Mouse (Mus musculus) megakaryocyte, adult 5-6 weeks (primary cell): ENCODE measurements at regions not wholly inside any gene's neighbourhood (a gene's known extent, or its start where the extent isn't known, plus 50 kb on each side); places are given as distances from the start of the nearest gene placed in this dataset.

ENCODE experiments used
- ATAC-seq: 2 replicates; pipeline ENCODE4 v1.8.0; 2016; ENCODE audit warnings: mild to moderate bottlenecking, inconsistent platforms; ENCODE audit not compliant: poor library complexity, severe bottlenecking

DNA sequence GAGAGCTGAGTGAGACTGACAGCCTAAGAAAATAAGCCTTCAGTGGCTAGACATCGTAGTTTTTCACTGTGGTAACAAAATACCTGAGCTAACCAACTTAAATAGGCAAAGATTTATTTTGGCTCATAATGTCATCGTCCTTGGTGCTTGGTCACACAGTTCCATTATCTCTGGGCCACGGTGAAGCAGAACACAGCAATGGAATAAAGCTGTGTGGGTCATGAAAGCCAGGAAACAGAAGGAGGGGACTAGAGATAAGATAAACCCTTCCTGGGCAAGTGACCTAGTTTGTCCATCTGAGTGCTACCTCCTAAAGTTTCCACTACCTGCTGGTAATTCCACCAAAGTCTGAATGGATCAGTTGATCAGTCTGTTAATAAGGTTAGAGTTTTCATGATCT, 134.8 kb upstream of the Gm5129 start:
- ATAC-seq: no peak

DNA sequence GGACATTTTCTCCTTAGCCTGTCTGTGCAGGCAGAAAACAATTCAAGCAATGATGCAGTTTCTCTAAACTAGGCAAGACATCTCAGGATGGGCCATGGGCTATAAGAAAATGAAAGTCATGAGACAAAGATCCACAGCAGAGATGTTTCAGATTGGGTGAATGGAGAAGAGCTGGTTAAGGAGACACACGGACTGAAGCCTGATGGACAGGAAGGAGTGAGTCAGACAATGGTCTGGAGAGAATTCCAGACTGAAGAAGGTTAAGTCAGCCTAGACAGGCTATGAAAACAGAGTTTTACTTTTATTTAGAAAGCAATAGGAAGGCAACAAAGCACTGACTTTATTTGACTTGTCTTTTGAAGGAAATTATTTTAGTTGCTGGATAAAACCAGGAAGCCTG, 137.5 kb upstream of the Il6 start:
- no peak for ATAC-seq

DNA sequence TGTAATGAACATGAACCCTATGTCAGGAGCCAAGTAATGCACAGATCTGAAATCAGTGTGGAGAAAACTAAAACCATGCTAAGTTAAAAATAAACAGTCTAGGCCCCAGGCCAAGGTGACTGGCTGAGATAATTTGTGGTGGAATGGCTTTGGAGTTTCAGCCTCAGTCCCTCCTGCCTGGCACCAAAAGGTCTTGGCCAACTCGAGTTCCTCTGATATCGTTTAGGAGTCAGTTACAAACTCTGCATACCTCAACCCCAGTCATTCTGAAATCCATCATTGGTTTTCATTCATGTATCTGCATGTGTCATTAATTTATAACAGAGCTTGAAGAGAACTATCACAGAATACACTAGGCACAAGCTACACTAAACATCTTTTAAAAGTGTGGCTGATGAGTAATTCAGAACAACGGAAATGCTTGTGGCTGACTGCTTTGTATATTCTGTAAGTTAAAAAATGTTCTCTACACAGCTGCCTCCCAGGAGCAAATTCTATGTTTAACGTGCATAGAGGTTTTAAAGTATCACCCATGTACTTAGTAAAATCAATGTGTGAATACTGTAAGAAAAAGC, 125.6 kb upstream of the Il6 start:
- no peak for ATAC-seq

DNA sequence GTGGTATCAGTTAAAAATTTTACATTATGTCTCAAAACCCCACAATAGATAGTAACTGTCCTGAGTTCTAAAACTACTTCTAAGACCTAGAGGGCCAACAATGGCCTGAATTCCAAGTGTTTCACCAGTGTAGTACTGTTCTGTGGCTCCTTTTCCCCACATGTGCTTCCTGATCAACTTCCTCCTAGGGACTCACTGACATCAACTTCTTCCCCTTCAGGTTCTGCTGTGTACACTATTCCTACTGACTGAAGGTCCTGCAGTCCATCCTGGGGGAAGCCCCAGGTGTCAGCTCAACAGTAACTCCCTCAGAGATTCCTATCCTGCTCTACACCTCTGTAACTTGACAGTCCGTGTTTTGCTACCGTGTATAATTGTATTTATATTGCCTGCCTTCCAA, 120.6 kb upstream of the Il6 start:
- no peak for ATAC-seq

DNA sequence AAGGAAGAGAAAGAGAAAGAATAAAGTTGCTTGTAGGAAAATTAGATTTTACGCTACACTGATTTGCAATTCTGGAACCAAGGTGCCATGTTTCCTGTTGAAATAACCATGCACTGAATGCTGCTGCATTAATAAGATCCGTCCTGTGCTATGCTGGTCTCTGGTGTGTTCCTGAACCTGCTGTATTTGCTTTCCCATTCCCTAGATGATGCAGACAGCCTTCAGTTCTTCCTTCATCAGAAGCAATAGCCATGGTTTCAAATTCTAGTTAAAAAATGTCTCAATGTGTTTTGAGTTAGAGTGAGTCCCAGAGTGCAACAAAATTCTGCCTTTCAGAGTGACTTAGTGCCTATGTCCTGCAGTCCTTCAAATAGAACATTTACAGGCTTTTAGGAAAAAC, 120.1 kb upstream of the Il6 start:
- ATAC-seq: no peak

DNA sequence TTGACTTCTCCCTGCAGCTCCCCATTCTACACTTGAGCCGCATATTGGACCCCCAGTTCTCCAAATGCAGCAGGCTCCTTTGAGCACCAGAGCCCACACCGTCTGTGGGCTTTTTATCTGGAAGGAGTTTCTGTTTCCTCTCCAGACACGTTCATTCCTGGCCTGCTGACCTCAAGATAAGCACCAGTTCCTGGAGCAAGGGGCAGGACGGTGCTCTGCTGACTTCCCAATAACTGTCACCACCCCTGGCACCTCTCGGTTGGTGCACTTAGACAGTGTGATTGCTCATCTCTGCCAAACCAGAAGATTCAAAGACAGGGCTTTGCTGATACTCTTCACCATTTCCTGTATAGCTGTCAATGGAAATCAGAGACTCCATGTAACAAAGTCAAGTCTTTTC, 119.1 kb upstream of the Il6 start:
- ATAC-seq: no peak

DNA sequence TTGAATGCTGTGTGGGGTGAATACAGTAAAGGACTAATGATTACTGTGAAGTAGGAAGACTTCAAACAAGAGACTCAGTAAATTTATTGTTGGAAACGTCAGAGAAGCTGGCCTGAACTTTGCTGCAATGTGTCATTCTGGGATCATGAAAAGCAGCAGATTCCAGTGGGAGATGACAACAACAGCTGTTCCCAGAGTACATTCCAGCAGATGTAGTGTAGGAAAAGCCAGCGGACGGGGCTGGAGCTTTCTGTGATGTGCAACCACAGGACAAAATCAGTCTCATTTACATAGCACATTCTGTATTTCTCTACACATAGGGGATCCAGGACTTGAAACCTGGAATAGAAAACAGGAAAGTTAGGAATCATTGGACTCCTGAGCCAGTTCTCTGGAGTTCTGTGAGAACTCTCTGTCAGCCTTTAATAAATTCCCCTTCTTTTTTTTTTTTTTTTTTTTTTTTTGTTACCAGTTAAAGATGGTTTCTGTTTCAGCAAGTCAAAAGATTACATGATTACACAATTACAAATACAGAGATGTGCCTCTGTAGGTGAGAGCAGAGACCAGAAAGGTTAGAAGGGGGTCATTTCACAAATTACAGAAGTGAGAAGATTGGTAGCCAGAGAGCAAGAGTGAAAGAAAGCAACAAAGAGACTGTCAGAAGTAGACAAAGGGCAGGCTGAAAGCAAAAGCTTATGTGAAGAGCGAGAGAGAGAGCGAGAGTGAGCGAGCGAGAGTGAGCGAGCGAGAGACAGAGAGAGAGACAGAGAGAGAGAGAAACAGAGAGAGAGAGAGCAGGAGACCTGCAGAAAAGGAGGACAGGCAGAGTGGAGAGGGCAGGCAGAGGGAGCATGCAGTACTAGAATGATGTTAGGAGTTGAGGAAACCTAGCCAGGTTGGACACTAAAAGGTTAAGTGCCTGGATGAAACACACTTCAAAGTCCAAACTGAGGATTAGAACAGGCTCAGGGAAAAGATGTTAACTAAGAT, 118.0 kb upstream of the Il6 start:
- ATAC-seq: no peak

DNA sequence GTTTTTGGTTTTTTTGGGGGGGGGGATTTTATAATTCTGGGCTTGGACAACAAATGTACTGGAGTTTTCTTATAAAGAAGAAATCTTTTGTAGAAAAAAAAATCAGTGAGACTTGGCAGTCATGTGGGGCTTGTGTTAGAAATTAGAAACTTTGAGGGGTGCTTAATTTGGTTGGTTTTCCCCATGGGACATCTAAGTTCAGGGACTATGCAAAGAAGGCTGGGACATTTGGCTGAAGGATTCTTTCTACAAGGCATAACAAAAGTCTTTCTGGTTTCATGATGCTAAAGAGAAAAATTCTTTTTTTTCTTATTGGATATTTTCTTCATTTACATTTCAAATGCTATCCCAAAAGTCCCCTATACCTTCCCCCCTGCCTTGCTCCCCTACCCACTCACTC, 115.3 kb upstream of the Il6 start:
- no peak for ATAC-seq

DNA sequence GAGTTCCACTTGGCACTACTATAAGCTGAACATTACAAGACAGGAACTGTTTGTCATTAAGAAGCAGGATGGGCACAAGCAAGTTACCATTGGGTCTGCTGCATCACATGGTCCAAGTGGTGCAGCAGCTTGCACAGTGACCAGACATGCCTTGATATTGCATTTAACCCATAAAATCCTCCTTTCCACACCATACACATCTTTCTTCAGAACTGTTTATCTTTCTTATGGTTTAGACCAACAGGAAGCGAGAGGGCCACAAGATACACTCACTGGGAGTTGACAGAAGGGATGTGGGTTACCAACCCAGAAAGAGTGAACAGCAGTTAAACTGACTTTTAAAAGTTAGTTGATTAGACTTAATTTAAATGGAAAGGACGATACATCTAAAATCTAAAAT, 111.2 kb upstream of the Il6 start:
- ATAC-seq: peak; percentile 64

DNA sequence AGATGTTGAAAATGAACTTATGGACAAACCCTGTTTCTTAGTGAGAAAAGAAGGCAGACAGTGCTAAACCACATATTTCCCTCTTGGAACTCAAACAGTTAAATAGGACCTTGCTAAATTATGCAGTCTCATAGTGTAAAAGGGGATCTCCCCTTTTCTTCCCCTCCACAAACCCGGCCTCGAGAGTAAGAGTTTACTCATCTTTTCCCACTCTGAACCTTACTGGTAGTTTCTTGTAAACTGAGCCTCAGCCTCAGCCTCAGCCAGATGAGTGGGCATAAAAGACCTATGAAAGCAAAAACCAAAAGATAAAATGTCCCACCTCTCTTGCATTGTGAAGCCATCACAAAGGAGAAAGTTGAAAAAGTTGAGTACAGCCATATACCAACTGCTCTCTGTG, 92.6 kb upstream of the Il6 start:
- no peak for ATAC-seq

DNA sequence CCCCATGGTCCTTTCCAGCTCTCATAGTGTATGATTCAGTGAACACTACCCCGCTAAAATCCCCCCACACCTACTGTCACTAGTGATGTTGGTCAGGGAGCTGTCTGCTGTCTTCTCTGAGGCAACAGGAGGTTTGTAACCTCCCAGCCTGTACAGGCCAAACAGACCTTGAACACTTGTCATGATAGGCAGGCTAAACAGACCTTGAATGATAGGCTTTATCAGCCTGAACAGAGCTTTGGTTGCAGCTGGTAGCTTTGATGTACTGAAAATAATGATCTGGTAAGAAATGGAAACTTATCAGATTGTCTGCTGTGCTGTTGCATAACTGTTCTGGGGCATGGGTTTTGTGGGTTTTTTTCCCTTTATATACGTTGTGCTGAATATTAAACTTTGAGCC, 87.4 kb upstream of the Il6 start:
- 0 out of 2 replicates have a peak, but pooled peaks have one; percentile 33 for ATAC-seq

DNA sequence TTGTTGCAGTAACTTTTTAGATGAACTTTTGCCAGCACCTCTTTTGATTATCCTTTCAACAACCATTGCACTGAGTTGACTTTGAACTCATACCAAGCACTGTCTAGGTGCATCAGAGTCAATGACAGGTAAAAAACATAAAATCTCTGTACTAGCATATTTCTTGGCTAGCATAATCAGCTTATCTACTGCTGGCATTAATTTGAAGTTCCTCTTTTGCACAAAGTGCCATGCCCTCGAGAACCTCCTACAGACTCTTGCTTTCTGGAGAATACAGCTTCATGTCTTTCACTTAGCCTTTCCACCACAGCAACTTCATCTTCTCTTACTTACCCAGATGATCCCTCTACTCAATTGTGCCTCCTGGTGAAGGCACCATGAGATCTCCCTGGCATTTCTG, 85.3 kb upstream of the Il6 start:
- no peak for ATAC-seq

DNA sequence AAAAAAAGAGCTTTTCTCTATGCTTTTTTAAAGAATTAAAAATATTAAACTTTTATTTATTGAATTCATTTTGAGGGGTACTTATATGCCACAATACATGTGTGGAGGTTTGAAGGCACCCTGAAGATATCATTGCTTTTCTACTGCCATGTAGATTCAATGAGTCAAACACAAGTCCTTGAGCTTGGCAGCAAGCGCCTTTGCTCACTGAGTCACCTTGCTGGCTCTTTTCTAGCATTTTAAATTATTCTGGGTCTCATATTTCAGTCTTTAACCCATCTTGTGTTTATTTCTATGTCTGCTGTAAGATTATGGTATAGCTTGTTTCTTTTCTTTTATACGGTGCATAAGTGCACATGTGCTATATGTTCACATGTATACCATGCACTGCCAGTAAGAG, 83.5 kb upstream of the Il6 start:
- ATAC-seq: no peak

DNA sequence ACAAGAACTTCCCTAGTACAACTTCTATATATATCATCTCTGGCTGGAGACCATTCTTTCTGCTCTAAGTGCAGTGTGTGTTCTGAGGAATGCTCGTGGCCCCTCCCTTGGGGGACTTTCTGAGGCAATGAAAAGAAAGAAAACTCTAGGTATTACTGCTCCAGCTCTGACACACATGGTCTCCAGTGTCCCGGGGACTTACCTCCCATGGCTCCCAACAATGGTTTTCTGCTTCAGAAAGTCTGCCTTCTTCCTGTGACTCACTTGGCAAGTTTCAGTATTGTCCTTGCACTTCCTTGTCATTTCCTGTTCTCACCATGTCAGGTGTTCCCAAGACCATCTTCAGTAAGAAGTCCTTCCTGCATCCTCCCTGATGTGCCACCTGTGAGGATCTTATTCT, 65.7 kb upstream of the Il6 start:
- ATAC-seq: peak; percentile 25

DNA sequence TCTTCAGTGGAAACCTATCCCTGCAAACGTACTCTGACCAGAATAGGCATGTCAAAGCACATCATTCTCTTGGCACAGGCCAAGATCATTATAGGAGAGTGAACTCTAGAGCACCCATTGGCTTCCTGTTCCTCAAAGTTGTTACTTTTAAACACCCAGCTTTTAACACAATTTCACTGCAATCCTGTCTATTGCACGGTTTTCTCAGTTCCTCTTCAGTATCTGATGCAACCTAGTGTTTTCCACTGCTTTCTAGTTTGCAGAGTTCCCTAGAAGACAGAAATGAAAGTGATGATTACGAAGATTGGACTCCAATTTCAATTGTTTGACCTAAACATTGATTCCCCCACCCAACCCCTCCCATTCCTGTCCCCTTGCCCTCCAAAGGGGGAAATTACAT, 64.8 kb upstream of the Il6 start:
- peak; percentile 82 for ATAC-seq

DNA sequence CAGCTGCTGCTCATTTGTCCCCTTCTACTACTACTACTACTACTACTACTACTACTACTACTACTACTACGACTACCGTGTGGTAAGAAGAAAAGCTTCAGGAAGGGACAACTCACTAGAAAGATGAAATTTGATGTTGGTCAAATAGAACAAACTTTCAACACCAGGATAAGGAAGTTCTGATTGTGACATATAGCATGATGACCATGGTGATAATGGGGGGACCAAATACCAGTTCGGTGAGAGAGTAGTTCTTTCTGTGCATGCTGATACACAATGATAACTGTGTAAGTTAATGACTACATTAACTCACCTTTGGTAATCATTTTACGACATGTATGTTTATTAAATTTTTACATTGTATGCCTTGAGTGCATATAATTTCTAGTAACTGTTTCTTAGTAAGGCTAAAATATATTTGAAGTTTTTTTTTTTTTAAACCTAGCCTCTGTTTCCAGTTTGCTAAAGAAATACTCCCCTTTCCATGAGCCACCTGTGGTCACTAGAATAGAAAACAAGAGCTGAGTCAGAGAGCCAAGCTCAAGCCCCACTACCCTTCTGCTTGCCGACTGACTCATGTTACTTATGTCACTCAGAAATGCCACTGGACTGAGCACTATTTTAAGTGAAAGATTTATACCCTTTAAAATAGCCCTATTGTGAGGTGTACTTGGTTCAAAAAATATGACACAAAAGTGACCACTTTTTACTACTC, 62.3 kb upstream of the Il6 start:
- ATAC-seq: peak; percentile 41

DNA sequence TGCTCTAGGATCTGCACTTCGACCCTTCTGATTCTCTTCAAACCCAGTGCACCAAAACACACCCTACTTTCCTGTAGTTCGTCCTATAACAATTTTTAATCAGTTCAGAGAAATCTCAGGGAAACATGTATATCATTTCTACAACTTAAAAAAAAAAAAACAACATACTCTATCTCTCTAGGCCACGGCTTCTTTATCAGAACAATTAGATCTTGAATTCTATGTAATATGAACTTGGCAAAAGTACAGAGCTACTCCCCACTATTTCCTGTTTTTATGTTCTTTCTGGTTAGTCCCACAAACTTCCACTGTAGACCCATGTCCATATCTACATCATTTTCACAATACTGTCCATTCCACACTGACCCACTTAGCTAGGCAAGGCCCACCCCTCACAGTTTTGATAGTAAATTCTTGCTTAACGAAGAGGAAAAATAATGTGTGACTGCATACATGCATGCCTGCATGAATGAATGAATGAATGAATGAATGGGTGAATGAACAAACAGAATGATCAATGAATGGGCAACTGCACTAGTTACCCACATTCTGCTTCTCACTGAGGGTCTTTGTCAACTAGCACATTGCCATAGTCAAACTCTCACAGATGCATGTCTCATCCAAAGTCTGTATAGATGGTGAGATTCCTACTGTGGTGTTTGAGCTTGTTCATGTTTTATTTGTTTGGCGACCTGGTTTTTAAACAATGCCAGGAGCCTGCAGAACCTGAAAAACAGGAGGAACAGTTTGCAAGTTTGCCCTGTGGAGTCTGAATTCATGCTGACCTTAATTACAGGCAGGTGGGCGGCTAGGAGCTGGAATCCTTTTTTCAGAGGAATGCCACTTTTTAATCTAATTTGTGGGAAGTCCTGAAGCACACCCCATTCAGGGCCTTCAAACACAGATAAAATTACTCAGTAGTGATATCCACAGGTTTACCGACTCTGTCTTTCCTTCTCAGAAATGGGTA, 61.2 kb upstream of the Il6 start:
- ATAC-seq: no peak
